ENCODE assay signal across 8 mouse cellular contexts in the genomic region with DNA sequence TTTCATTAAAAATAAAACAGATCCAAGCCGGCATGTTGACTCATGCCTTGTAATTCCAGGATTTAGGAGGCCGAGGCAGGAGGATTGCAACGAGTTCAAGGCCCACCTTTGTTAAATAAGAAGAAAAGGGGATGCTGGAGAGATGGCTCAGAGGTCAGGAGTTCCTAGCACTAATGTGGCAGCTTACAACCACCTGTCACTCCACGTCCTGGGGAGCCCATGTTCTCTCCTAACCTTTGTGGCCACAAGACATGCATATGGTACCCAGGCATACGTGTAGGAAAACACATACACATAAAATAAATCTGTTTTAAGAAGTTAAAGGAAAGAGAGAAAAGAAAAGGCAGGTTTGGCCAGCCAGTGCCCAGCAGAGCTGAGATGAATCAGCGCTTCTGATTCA. TPM values are rescaled to one million over a fixed set of nuclear protein-coding genes. Genes with fewer than 3 reads are reported as not detected.
A peak's percentile ranks its signal among the peaks of the same experiment; 100 is the strongest.
DNase-seq lines count a peak whose midpoint lies in the region; ATAC-seq and TF ChIP-seq lines count a peak whose summit lies in the region.

No protein-coding gene starts in this region.

- no peaks in the 10 kb centered on the region for H3K36me3 ChIP-seq in heart, embryonic 10.5 days
- H3K36me3 ChIP-seq in spleen, adult 2 months (ENCODE audit: control insufficient read depth, insufficient read depth, low read length) = no peaks in the 10 kb centered on the region
- no peaks in the 10 kb centered on the region for H3K36me3 ChIP-seq in limb, embryonic 12.5 days
- no peaks in the 10 kb centered on the region for H3K36me3 ChIP-seq in stomach, embryonic 14.5 days (ENCODE audit: control insufficient read depth, insufficient read depth, low read length)

- DNase-seq in heart, embryonic 10.5 days (ENCODE audit: low spot score) = no peak
- DNase-seq in heart, adult 8-10 months (ENCODE audit: low spot score) = no peak
- DNase-seq in spleen, adult 2 months (ENCODE audit: low read depth in 1 of 2, low spot score in 2 of 2) = no peak
- no peak for DNase-seq in spleen, postnatal 10 days (ENCODE audit: low spot score in 2 of 2)
- DNase-seq in spleen, postnatal 14 days (ENCODE audit: low spot score in 2 of 2) = no peak
- no peak for DNase-seq in urinary bladder, adult 18-20 months (ENCODE audit: low spot score in 2 of 2)

- no peak overlapping the region for H3K9ac ChIP-seq in limb, embryonic 12.5 days (replicated peaks)
- no peak overlapping the region for H3K9ac ChIP-seq in stomach, embryonic 14.5 days (replicated peaks; ENCODE audit: low read depth, low read length)

- peak overlapping the region; percentile 94 for H3K27ac ChIP-seq in heart, embryonic 10.5 days
- peak overlapping the region; percentile 93 for H3K27ac ChIP-seq in spleen, adult 2 months (ENCODE audit: insufficient read depth, low read length)
- H3K27ac ChIP-seq in limb, embryonic 12.5 days = peak overlapping the region; percentile 82
- peak overlapping the region; percentile 84 for H3K27ac ChIP-seq in stomach, embryonic 14.5 days (ENCODE audit: low read length)

- no peak for ATAC-seq in limb, embryonic 12.5 days (ENCODE audit: insufficient number of reproducible peaks, insufficient read depth, low FRiP score, low TSS enrichment, low read depth)
- no peak for ATAC-seq in stomach, embryonic 14.5 days (ENCODE audit: insufficient number of reproducible peaks, insufficient read depth, low FRiP score, low read depth)

- TF ChIP-seq POLR2A in spleen, adult 2 months (IDR thresholded peaks at IDR 0.05; ENCODE audit: low read depth, low read length) = no peak

- WGBS in heart, embryonic 10.5 days = 47% methylated on average over 6 of the region's 6 CpGs
- WGBS in spleen, adult 2 months = 66% methylated on average over 6 of the region's 6 CpGs
- WGBS in limb, embryonic 12.5 days = 54% methylated on average over 6 of the region's 6 CpGs
- WGBS in stomach, embryonic 14.5 days = 68% methylated on average over 6 of the region's 6 CpGs

- H3K4me1 ChIP-seq in heart, embryonic 10.5 days = peaks cover 70% of the 10 kb centered on the region
- peaks cover 54% of the 10 kb centered on the region for H3K4me1 ChIP-seq in spleen, adult 2 months (ENCODE audit: control insufficient read depth, insufficient read depth, insufficient read length)
- peaks cover 68% of the 10 kb centered on the region for H3K4me1 ChIP-seq in limb, embryonic 12.5 days (replicated peaks)
- H3K4me1 ChIP-seq in stomach, embryonic 14.5 days (ENCODE audit: control insufficient read depth, insufficient read depth, low read length) = peaks cover 64% of the 10 kb centered on the region

- TF ChIP-seq CTCF in spleen, adult 2 months (IDR thresholded peaks at IDR 0.05; ENCODE audit: extremely low read depth, insufficient read depth, insufficient read length, insufficient replicate concordance) = no peak

- H3K4me3 ChIP-seq in heart, embryonic 10.5 days = peak overlapping the region; percentile 19; the same call in 1 of the 2 replicates
- no peak overlapping the region for H3K4me3 ChIP-seq in spleen, adult 2 months (ENCODE audit: extremely low read depth, insufficient read depth, insufficient read length)
- H3K4me3 ChIP-seq in limb, embryonic 12.5 days (replicated peaks) = no peak overlapping the region
- no peak overlapping the region for H3K4me3 ChIP-seq in stomach, embryonic 14.5 days (ENCODE audit: low read depth, low read length)

- no peaks in the 10 kb centered on the region for H3K9me3 ChIP-seq in heart, embryonic 10.5 days
- H3K9me3 ChIP-seq in limb, embryonic 12.5 days = no peaks in the 10 kb centered on the region
- no peaks in the 10 kb centered on the region for H3K9me3 ChIP-seq in stomach, embryonic 14.5 days (ENCODE audit: control insufficient read depth, low read depth, low read length)

- H3K4me2 ChIP-seq in limb, embryonic 12.5 days = peak overlapping the region; percentile 4; the same call in 1 of the 2 replicates
- H3K4me2 ChIP-seq in stomach, embryonic 14.5 days (replicated peaks; ENCODE audit: low read depth, low read length) = no peak overlapping the region

- no peaks in the 10 kb centered on the region for H3K27me3 ChIP-seq in heart, embryonic 10.5 days (ENCODE audit: insufficient read depth, poor library complexity, severe bottlenecking)
- no peaks in the 10 kb centered on the region for H3K27me3 ChIP-seq in spleen, adult 2 months (ENCODE audit: control insufficient read depth, insufficient read depth, low read length)
- H3K27me3 ChIP-seq in limb, embryonic 12.5 days = no peaks in the 10 kb centered on the region
- no peaks in the 10 kb centered on the region for H3K27me3 ChIP-seq in stomach, embryonic 14.5 days (ENCODE audit: control insufficient read depth, insufficient read depth, low read length)

RNA-seq across cellular contexts. Expression of gene Wasf2, which starts 37.2 kb away (rescaled TPM):
- polyA plus RNA-seq in heart, embryonic 10.5 days (2016; fragmentation: Nextera tagmentation; extraction: Ambion mirVana) = 51.1 and 58.5 TPM in 2 replicates
- 10 to 100 TPM; 64.1 to 87.2 (median 71.5) TPM for total RNA-seq in heart, adult 8-10 months (2022)
- polyA plus RNA-seq in spleen, adult 2 months (2012; rRNA removed) = 76.2 and 87.6 TPM in 2 replicates
- polyA plus RNA-seq in limb, embryonic 12.5 days (2016; fragmentation: Nextera tagmentation; extraction: Ambion mirVana) = 73.8 and 81.6 TPM in 2 replicates
- polyA plus RNA-seq in stomach, embryonic 14.5 days (2014; fragmentation: Nextera tagmentation; extraction: Ambion mirVana) = 120 and 124 TPM in 2 replicates
